Mouse (Mus musculus) E14TG2a.4 (cell line): Measurements from ENCODE around the gene Rubcn.

Source experiments
- H3K27me3 ChIP-seq: 2 replicates; pipeline ENCODE4 v1.6.1; 2014; ENCODE audit warnings: low read length, control low read depth; ENCODE audit not compliant: insufficient read depth
- H3K36me3 ChIP-seq: 2 replicates; pipeline ENCODE4 v1.6.1; 2014; ENCODE audit warnings: low read length, control low read depth; ENCODE audit not compliant: insufficient read depth
- H3K4me1 ChIP-seq: replicated peaks from 2 replicates; pipeline ENCODE4 v1.6.1; 2014; ENCODE audit warnings: low read depth, low read length, control low read depth
- H3K4me3 ChIP-seq: replicated peaks from 2 replicates; pipeline ENCODE4 v1.5.1; 2014; ENCODE audit warnings: mild to moderate bottlenecking, low read length
- H3K9me3 ChIP-seq: 2 replicates; pipeline ENCODE4 v1.6.1; 2014; ENCODE audit warnings: low read length, control low read depth
- CTCF ChIP-seq: conservative IDR thresholded peaks from 2 replicates; pipeline ENCODE4 v1.5.1; 2014; ENCODE audit warnings: low read length
- NANOG ChIP-seq: IDR thresholded peaks from 2 replicates; pipeline ENCODE4 v1.6.1; 2014; ENCODE audit warnings: borderline replicate concordance, low read length, mixed read lengths
- POU5F1 ChIP-seq: IDR thresholded peaks from 2 replicates; pipeline ENCODE4 v1.6.1; 2014; ENCODE audit warnings: low read length, borderline replicate concordance

Rubcn gene

DNA sequence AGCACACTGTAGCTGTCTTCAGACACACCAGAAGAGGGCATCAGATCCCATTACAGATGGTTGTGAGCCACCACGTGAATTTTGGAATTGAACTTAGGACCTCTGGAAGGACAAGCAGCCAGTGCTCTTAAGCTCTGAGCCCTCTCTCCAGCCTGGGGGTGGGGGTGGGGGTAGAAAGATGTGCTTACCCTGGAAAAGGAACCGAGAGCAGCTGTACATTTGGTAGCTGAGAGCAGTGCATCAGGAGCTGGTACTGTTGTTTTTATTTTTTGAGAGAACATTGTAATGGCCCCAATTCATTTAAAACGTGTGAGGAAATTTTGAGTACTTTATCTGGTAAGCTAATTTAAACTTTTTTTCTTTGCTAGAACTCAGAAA lies 24.5 kb upstream of the Rubcn start:
- Histone ChIP-seq H3K9me3 (no peaks in the 10 kb centered on the region), H3K27me3 (no peaks in the 10 kb centered on the region), H3K36me3 (peaks cover 62% of the 10 kb centered on the region), H3K4me1 (no peaks in the 10 kb centered on the region), H3K4me3 (no peak overlapping the region)
- TF ChIP-seq CTCF (no peak), POU5F1 (no peak), NANOG (no peak)

DNA sequence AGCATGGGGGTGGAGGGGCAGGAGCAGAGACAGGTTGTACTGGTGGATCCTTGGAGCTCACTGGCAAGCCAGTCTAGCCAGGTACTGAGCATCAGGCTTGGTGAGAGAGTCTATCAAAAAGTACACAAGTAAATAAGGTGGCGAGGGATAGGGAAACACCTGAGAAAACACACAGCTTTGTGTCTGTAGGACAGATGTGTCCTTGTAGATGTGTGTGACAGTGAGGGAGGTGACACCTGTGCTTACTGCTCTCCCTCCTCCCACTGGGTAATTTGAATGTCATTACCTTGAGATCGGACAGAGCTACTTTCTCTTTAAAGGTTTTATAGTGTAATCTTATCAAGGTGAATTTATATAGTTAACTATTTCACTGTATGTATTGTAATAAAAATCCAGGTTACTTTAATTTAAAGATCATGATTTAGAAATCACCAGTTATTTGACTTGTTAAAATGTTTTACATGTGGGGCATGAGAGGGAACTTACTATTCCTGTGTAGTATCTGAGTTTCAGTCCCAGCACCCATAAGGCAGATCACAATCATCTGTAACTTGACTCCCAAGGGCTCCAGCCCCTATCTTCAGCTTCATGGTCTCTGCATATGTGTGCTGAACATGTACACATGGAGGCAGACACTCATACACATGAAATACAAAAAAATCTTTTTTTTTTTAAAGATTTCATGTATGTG lies 23.9 kb upstream of the Rubcn start:
- H3K4me1 ChIP-seq = no peaks in the 10 kb centered on the region
- TF ChIP-seq POU5F1 = no peak
- no peak for TF ChIP-seq NANOG
- no peak for TF ChIP-seq CTCF
- H3K36me3 ChIP-seq = peaks cover 58% of the 10 kb centered on the region
- H3K27me3 ChIP-seq = no peaks in the 10 kb centered on the region
- H3K4me3 ChIP-seq = no peak overlapping the region
- no peaks in the 10 kb centered on the region for H3K9me3 ChIP-seq

DNA sequence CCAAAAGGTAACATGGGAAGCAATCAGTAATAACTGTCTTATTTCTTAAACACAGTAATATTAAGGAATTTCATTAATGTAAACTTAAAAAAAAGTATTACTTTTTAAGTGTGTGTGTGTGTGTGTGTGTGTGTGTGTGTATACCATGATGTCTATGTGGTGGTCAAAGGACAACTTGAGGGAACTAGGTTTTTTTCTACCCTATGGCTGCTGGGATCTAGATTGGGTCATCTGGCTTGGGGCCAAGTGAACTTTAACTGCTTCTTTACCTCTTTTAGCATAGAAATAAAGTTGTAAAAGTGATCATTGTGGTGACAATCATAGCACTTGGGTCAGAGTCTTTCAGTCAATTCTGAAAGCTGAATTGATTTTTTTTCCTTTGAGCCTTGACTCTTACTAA lies 18.6 kb upstream of the Rubcn start:
- Histone ChIP-seq H3K4me3 (no peak overlapping the region), H3K4me1 (no peaks in the 10 kb centered on the region), H3K27me3 (no peaks in the 10 kb centered on the region), H3K9me3 (no peaks in the 10 kb centered on the region), H3K36me3 (peaks cover 74% of the 10 kb centered on the region)
- TF ChIP-seq CTCF = no peak
- no peak for TF ChIP-seq NANOG

DNA sequence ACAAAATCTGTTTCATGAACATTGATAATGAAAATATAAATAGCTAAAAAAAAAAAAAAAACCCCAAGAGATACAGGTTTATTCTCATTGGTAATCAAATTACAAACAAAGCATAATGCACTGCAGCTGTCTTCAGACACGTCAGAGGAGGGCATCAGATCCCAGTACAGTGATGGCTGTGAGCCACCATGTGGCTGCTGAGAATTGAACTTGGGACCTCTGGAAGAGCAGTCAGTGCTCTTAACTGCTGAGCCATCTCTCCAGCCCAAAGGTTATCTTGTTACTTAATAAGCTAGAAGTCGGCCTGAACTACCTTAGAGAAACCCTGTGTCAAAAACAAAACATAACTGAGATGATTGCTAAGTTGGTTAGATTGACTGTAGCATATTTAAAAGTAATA lies 12.3 kb upstream of the Rubcn start:
- Histone ChIP-seq H3K4me3 (no peak overlapping the region), H3K36me3 (peaks cover 72% of the 10 kb centered on the region), H3K9me3 (no peaks in the 10 kb centered on the region), H3K27me3 (no peaks in the 10 kb centered on the region), H3K4me1 (no peaks in the 10 kb centered on the region)
- no peak for TF ChIP-seq POU5F1

DNA sequence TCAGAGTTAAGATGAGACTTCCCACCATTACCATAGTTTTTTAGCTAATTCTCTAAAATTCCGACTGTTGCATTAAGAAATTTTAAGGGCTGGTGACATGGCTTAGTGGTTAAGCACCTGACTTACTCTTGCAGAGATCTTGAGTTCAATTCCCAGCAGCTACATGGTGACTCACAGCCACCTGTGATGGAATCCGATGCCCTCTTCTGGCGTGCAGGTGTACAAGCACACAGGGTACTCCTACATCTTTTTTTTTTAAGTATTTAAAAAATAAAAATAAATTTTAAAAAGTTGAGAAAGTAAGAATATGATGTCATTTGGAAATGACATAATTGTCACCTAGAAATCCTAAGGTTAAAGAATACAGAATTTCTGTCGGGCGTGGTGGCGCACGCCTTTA lies 10.4 kb upstream of the Rubcn start:
- TF ChIP-seq CTCF (peak; percentile 16; the same call in 1 of the 2 replicates), POU5F1 (no peak)
- H3K27me3 ChIP-seq = no peaks in the 10 kb centered on the region
- no peaks in the 10 kb centered on the region for H3K9me3 ChIP-seq
- no peak overlapping the region for H3K4me3 ChIP-seq
- no peaks in the 10 kb centered on the region for H3K4me1 ChIP-seq
- peaks cover 65% of the 10 kb centered on the region for H3K36me3 ChIP-seq

DNA sequence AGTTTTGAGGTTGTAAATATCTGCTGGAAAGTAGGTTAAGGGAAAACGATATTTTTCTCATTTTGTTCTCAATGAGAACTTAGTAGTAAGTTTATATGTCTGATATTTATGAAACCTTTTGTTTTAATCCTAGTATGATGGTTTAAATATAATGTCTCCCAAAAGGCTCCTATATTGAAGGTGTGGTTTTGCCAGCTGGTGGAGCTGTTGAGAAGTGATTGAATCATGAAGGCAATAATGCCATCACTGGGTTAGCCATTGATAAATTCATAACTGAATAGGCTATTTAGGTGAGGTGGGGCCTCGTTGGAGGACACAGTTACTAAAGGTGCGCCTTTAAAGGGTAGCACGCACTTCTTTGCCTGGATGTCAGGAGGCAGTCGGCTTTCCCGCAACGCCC lies 4.0 kb upstream of the Rubcn start:
- H3K36me3 ChIP-seq = peaks cover 24% of the 10 kb centered on the region
- no peak overlapping the region for H3K4me3 ChIP-seq
- TF ChIP-seq CTCF = no peak
- no peak for TF ChIP-seq NANOG
- TF ChIP-seq POU5F1 = no peak
- H3K27me3 ChIP-seq = peaks cover 7% of the 10 kb centered on the region
- no peaks in the 10 kb centered on the region for H3K9me3 ChIP-seq
- H3K4me1 ChIP-seq = peaks cover 25% of the 10 kb centered on the region

DNA sequence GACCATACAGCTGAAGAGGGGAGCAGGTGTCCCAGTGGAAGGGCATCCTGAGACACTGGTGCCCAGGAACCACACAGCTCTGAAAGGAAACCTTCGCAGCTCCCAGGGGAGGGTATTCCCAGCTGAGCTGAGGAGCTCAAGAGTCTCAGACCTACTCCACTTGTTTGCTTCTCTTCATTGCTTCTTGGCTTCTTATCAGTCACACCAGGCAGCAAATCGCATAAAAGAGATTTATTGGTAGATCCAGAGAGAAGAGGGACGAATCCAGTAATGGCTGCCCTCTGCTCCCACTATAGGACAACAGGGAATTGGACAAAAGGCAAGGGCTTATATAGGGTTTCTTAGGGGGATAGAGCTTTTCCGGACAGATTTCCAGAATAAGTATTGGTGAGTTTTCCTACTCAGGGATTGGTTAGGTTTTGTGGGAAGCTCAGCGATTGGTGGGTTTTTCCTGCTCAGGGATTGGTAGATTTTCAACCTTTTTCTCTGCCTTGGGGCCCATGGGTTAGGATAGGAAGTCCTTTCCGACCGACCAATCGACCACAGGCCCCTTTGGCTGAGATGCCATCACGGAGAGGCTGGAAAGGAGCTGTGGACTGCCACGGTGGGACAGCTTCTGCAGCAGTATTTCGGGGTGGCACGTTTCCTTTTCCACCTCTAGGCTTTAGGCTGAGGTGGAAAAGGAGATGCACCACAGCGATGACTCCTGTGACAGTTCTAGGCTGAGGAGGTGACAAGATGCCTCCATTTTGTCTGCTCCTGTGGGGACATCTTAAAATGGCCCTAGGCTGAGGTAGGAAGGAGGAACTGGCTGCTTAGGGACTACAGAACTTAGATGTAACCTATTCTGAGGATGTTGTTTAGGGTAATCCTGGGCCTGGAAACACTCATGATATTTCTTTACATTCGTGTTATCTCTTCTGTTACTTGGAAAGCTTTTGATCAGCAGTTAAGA lies 1.7 kb upstream of the Rubcn start:
- Histone ChIP-seq H3K4me1 (peaks cover 25% of the 10 kb centered on the region), H3K9me3 (no peaks in the 10 kb centered on the region), H3K4me3 (peak overlapping the region; percentile 89), H3K36me3 (peaks cover 8% of the 10 kb centered on the region; the same call in 1 of the 2 replicates), H3K27me3 (peaks cover 7% of the 10 kb centered on the region)
- no peak for TF ChIP-seq NANOG
- no peak for TF ChIP-seq CTCF
- TF ChIP-seq POU5F1 = no peak

DNA sequence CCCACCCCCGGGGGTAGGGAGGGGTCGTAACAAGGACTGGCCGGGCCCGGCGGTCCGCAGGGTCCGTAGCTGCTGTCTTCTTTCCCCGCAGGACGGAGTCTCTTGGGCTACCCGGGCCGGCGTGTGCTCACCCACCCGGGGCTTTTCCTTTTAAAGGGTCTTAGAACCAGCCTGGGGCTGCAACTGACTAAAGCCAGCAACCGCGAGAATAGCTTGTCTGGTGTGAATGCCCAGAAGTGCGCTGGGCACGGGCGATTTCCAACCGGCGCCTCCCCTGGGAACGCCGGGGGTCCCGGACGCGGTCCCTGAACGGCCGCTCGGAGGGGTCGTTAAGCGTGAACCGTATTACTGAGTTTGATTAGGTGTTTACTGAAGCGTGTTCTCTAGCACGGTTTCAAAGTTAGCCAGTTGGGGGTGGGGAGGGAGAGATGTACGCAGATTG lies 612 bp upstream of the Rubcn start:
- peaks cover 25% of the 10 kb centered on the region for H3K4me1 ChIP-seq
- TF ChIP-seq NANOG (no peak), POU5F1 (no peak), CTCF (no peak)
- H3K4me3 ChIP-seq = peak overlapping the region; percentile 89
- H3K27me3 ChIP-seq = peaks cover 7% of the 10 kb centered on the region
- no peaks in the 10 kb centered on the region for H3K9me3 ChIP-seq
- H3K36me3 ChIP-seq = peaks cover 4% of the 10 kb centered on the region; the same call in 1 of the 2 replicates

DNA sequence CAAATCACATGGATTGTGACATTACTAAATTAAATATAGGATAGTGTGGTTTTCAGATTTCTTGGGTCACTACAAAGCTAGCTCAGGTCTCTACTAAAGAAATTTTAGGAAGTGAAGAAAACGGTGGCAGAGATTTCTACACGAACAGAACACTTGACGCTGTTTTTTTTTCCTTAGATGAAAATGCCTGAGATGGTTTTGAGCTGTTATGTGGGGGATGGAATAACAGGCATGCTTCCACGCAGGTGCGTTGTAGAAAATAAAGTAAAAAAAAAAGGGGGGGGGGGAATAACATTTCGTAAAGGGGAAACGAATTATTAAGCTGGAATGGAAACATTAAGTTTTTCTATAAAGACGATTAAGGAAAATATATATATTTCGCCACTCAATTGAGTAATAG lies 735 bp downstream of the Rubcn start:
- Histone ChIP-seq H3K27me3 (peaks cover 7% of the 10 kb centered on the region), H3K4me1 (peaks cover 23% of the 10 kb centered on the region), H3K4me3 (peak overlapping the region; percentile 89), H3K36me3 (peaks cover 4% of the 10 kb centered on the region; the same call in 1 of the 2 replicates), H3K9me3 (no peaks in the 10 kb centered on the region)
- TF ChIP-seq NANOG (no peak), POU5F1 (no peak), CTCF (no peak)
